Mouse (Mus musculus) spleen, postnatal 4 days (tissue): Measurements from ENCODE around the gene Sult1c1.
"Not testable (repeated sequence)": the region's sequence is repeated elsewhere in the genome, so short reads cannot be mapped to it uniquely, and the experiment has no call there.

ENCODE experiments used
- DNase-seq, 2 experiments: peaks; one replicate each; pipeline ENCODE4 v3.0.0; 2022; ENCODE audit warnings: low spot score in 2 of 2

Sult1c1 gene

DNA sequence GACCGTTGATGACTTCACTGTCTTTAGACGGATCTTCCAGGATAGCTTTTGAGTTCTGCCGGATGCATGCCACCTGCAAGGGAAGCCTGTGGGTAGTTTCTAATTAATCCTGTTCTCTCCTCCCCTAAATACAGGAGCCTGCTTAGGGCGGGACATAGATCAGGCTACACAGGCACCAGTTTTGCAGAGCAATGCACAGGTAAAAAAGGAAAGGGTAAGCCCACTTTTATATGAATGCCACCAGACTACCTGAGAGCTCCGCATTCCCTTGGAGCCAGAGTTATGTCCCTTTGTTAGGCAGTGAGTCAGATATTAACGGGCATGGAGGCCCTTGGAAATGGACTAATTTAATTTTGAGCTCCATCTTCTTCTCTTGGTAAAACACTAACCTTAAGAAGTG, at the start of gene Sult1c1:
Gene Sult1c1, minus strand, starts transcription at position 101 of the 400 bp plus-strand sequence.
- DNase-seq, result no peak

- no peak for DNase-seq
Observed at GRCm38 (mm10) chr17:54014204-54014603, 23.7 kb upstream of the Sult1c1 start.

DNA sequence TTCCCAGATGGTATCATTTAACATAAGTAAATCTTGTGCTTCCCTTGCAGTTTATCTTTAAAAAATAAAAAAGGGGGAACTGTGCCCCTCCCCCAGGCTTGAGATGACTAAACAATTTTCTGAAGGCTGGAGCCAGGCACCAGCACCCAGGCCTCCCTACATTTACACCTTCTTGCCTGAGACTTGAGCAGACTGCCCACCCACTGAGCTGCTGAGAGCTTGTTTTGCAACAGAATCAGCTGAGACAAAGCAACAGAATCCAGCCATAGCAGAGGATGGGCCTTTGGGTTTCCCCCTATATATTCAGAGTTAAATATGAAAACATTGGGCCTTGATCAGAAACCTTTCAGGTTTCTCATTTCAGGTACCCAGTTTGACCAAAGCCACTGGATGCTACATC, 20.7 kb upstream of the Sult1c1 start:
- no peak for DNase-seq

DNA sequence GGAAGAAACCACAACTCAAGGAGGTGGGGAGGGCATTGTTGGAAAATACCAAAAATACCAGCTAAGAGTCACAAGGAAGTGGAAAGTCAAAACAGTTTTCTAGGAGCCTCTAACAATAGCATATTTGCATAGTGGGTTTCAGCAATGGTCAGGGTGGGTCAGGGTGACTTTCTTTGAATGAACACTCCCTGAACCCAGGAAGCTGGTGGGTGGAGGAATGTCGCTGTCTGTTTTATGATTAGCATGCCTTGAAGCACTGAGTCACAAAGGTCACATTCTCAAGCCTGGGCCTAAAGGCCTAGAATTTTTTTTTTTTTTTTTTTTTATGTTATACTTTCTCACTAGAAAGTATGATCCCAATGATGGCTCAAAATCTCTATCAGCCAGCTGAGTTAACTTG, 20.1 kb upstream of the Sult1c1 start:
- DNase-seq, result not testable (repeated sequence)

- no peak for DNase-seq
Observed at GRCm38 (mm10) chr17:54003522-54003921, 13.0 kb upstream of the Sult1c1 start.

GRCm38 (mm10) chr17:53973606-53974005, 16.9 kb downstream of the Sult1c1 start:
- no peak for DNase-seq

GRCm38 (mm10) chr17:53941569-53942162, 48.8 kb downstream of the Sult1c1 start:
- DNase-seq, result no peak

- no peak for DNase-seq
Observed at GRCm38 (mm10) chr17:53940726-53941125, 49.7 kb downstream of the Sult1c1 start.
